Mouse (Mus musculus): ENCODE measurements around the gene Vmp1.

Gene Vmp1

GRCm38 (mm10) chr11:86629445-86629844 is 54.2 kb downstream of the Vmp1 start:
- DNase-seq = no peak

GRCm38 (mm10) chr11:86628448-86628847 is 55.2 kb downstream of the Vmp1 start:
- DNase-seq = no peak

- no peak for DNase-seq
Observed at GRCm38 (mm10) chr11:86627649-86628048, 56.0 kb downstream of the Vmp1 start.

GRCm38 (mm10) chr11:86626714-86627113 is 56.9 kb downstream of the Vmp1 start:
- no peak for DNase-seq

- DNase-seq = peak; percentile 42
Observed at GRCm38 (mm10) chr11:86624237-86624941, 59.2 kb downstream of the Vmp1 start.

- no peak for DNase-seq
Observed at GRCm38 (mm10) chr11:86623402-86624010, 60.1 kb downstream of the Vmp1 start.

GRCm38 (mm10) chr11:86622191-86622912 is 61.3 kb downstream of the Vmp1 start:
- DNase-seq = no peak

GRCm38 (mm10) chr11:86621139-86621538 is 62.5 kb downstream of the Vmp1 start:
- no peak for DNase-seq

- DNase-seq = no peak
Observed at GRCm38 (mm10) chr11:86618548-86619335, 64.9 kb downstream of the Vmp1 start.

- DNase-seq = no peak
Observed at GRCm38 (mm10) chr11:86614607-86615006, 69.0 kb downstream of the Vmp1 start.

- DNase-seq = peak; percentile 23
Observed at GRCm38 (mm10) chr11:86614056-86614530, 69.5 kb downstream of the Vmp1 start.

- no peak for DNase-seq
Observed at GRCm38 (mm10) chr11:86611991-86612390, 71.6 kb downstream of the Vmp1 start.

GRCm38 (mm10) chr11:86610239-86610638 is 73.4 kb downstream of the Vmp1 start:
- DNase-seq = no peak

- DNase-seq = no peak
Observed at GRCm38 (mm10) chr11:86607808-86608350, 75.8 kb downstream of the Vmp1 start.

GRCm38 (mm10) chr11:86606621-86607339 is 76.9 kb downstream of the Vmp1 start:
- no peak for DNase-seq

- no peak for DNase-seq
Observed at GRCm38 (mm10) chr11:86604732-86605520, 78.7 kb downstream of the Vmp1 start.

- no peak for DNase-seq
Observed at GRCm38 (mm10) chr11:86604289-86604688, 79.3 kb downstream of the Vmp1 start.

GRCm38 (mm10) chr11:86603719-86604118 is 79.9 kb downstream of the Vmp1 start:
- no peak for DNase-seq

- DNase-seq = no peak
Observed at GRCm38 (mm10) chr11:86602116-86602515, 81.5 kb downstream of the Vmp1 start.

GRCm38 (mm10) chr11:86600209-86600557 is 83.5 kb downstream of the Vmp1 start:
- no peak for DNase-seq

Data from lung, postnatal 10 days (tissue).